Mouse (Mus musculus) activated CD4-positive, CD25-positive, alpha-beta regulatory T cell, adult 9 weeks (primary cell): ENCODE data around the gene Dph2. TPM values are rescaled to one million over a fixed set of nuclear protein-coding genes. Genes with fewer than 3 reads are reported as not detected.

ENCODE experiments used
- polyA plus RNA-seq: library from polyadenylated mRNA; unstranded; fragments of 100-300 nt; shearing (Covaris generic); gene quantifications from one replicate; pipeline ENCODE4 v1.2.1, GENCODE M21; 2017

The Dph2 gene
- polyA plus RNA-seq = 38.2 TPM

GRCm38 (mm10) chr4:117891738-117892161, at the start of gene Dph2:
TSS of gene Dph2 (minus strand) at chr4:117892032.

GRCm38 (mm10) chr4:117929391-117929881, 37.6 kb upstream of the Dph2 start, which contains the start of gene Artn:
TSS of gene Artn (minus strand) at chr4:117929763.

DNA sequence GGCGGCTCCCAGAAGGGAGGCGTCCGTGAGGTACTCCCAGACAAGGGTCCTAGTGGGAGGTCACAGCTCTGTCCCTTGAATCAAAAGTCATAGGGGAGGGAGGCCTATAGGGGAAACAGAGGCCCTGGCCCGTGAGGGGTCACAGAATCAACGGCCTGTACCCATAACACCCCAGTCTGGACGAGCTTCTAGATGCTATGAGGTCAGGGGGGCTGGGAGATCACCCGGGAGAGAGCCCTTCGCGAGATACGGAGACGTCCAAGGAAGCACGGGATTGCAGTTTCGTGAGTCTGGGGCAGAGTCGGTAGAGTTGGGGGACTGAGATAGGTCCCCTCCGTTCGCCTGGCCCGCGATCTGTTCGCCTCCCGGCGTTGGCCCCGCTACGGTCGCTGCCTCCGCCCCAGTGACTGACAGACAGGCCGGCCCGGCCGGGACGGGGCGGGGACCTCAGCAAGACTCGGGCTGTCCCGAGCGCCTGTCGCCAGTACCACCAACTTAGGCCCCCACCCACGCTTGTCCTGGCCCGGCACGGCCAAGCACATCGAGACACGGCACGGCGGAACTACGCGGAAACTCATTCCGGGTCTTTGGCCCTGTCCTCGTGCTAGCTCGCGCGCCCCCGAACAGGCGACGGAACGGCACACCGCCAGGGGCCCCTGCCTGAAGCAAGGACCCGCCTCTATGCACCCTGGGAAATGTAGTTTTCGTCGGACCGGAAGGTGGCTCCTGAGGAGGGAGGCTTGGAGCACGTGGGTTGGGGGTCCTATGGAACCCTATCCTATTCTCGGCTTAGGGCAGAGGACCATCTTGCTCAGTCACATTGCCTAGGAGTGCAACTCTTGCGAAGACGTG, 23.0 kb upstream of the Dph2 start, which contains the start of gene Ipo13:
Gene Ipo13 (minus strand): TSS at position 409 of the 852 bp plus-strand sequence.

GRCm38 (mm10) chr4:117887133-117887532, 4.7 kb downstream of the Dph2 start, which contains the start of gene Atp6v0b:
TSS of gene Atp6v0b (minus strand) at chr4:117887333.

DNA sequence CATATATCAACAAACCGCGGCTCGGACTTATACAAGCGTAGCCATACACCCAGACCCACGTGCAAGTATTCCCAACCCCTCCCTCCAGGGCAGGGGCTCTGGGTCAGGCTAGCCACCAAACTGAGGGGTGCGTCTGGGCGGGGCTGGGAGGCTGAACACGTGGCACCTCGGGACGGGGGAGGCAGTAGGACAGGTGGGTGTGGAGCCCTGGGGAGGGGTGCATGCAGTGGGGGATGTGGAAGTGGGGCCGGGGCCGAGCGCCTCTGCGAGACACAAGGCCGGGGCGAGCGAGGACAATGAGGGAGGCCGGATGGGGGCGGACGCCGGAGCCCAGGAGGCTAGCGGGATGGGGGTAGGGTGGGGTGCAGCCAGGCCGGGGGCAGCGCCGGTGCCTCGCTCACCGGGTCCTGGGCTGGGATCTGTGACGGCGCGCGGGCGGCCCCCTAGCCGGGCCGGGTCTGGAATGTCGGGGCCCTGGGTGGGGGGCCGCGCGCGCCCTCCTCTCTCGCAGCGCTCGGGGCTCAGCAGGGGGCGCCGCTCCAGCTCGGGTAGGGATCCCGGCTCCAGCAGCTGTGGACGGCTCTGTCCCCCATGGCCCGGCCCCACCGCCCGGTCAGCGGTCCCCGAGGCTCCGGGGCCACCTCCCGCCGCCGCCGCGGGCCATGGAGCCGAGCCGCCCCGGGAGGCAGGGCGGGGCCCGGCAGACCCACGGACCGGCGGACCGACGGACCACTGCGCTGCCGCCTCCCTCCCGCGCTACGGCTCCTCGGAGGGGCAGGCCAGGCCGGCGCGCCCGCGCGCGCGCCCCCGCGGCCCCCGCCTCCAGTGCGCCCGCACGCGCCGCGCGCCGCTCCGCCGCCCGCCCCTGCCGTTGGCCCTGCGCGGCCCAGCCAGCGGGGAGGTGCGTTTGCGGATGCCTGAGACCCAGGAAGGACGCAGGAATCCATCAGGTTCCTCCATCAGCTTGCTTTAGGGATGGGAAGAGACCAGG, 8.8 kb downstream of the Dph2 start, which contains the start of gene B4galt2:
Gene B4galt2 (minus strand): TSS at position 787 of the 991 bp plus-strand sequence.

GRCm38 (mm10) chr4:117872471-117872886, 19.4 kb downstream of the Dph2 start, which contains the start of gene Ccdc24:
TSS of gene Ccdc24 (minus strand) at chr4:117872557.

Other genes with a start within 250 kb of the Dph2 start
- 44.6 TPM for gene Dmap1, start 209.8 kb downstream of the Dph2 start, polyA plus RNA-seq
- not detected for gene Gm12845, start 167.6 kb downstream of the Dph2 start, polyA plus RNA-seq
- not detected for gene Klf17, start 126.4 kb downstream of the Dph2 start, polyA plus RNA-seq
- gene Slc6a9, start 57.5 kb downstream of the Dph2 start, polyA plus RNA-seq = 0.53 TPM
- gene Ccdc24, start 19.5 kb downstream of the Dph2 start, polyA plus RNA-seq = not detected
- not detected for gene B4galt2, start 8.5 kb downstream of the Dph2 start, polyA plus RNA-seq
- 154 TPM for gene Atp6v0b, start 4.7 kb downstream of the Dph2 start, polyA plus RNA-seq
- gene Ipo13, start 23.0 kb upstream of the Dph2 start, polyA plus RNA-seq = 42.2 TPM
- not detected for gene Artn, start 37.7 kb upstream of the Dph2 start, polyA plus RNA-seq
- 1.0 TPM for gene St3gal3, start 242.9 kb upstream of the Dph2 start, polyA plus RNA-seq